Mouse (Mus musculus): ENCODE measurements around the gene Pcp4l1. TPM values are rescaled to one million over a fixed set of nuclear protein-coding genes. Genes with fewer than 3 reads are reported as not detected.

Pcp4l1 gene
- polyA plus RNA-seq, 1 experiment from 2014 or later, result 2.6 TPM

DNA sequence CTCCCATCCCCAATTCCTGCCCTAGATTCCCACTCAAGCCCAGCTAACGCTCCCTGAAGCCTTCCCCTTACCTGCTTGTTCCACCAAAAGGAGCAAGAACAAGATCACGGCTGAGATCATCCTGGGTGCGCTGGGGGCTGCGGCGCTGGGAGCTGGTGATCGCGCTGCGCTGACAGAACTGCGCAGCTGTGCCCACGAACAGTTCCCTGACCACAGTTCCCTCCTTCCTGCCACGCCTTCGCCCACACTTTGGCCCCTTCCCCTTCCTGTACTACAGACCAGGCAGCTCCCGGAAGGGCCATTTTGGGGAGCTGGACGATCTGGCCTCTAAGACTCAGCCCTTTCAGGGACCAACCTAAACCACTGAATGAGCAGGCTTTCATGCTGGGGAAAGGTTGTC lies 38.1 kb upstream of the Pcp4l1 start, which contains the start of gene Fcer1g:
Gene Fcer1g (minus strand): TSS at position 240 of the 400 bp plus-strand sequence.
- Histone ChIP-seq H3K4me3 (ENCODE audit: low read length) (no peak within 1 kb of the TSS), H3K9me3 (ENCODE audit: control insufficient read depth, low read length) (no peaks in the 10 kb centered on the region), H3K27me3 (ENCODE audit: control insufficient read depth, insufficient read depth, low read length) (no peaks in the 10 kb centered on the region), H3K4me2 (replicated peaks; ENCODE audit: low read depth, low read length) (no peak within 1 kb of the TSS), H3K4me1 (ENCODE audit: control insufficient read depth, insufficient read depth, low read length) (0 out of 2 replicates have a peak, but pooled peaks cover 5% of the 10 kb centered on the region), H3K9ac (ENCODE audit: low read depth, low read length) (no peak within 1 kb of the TSS), H3K36me3 (ENCODE audit: control insufficient read depth, insufficient read depth, low read length) (peaks cover 61% of the 10 kb centered on the region), H3K27ac (ENCODE audit: low read depth, low read length) (no peak within 1 kb of the TSS)
- WGBS, result 88% methylated on average over 14 of the region's 14 CpGs
- no peak for ATAC-seq (ENCODE audit: low FRiP score, low TSS enrichment)

GRCm38 (mm10) chr1:171232800-171233730 lies 37.0 kb upstream of the Pcp4l1 start:
- Histone ChIP-seq H3K27me3 (ENCODE audit: control insufficient read depth, insufficient read depth, low read length) (no peaks in the 10 kb centered on the region), H3K27ac (ENCODE audit: low read depth, low read length) (no peak overlapping the region), H3K9me3 (ENCODE audit: control insufficient read depth, low read length) (no peaks in the 10 kb centered on the region), H3K4me1 (ENCODE audit: control insufficient read depth, insufficient read depth, low read length) (0 out of 2 replicates have a peak, but pooled peaks cover 5% of the 10 kb centered on the region), H3K9ac (ENCODE audit: low read depth, low read length) (no peak overlapping the region), H3K4me3 (ENCODE audit: low read length) (no peak overlapping the region), H3K4me2 (replicated peaks; ENCODE audit: low read depth, low read length) (no peak overlapping the region), H3K36me3 (ENCODE audit: control insufficient read depth, insufficient read depth, low read length) (peaks cover 50% of the 10 kb centered on the region)
- 88% methylated on average over 12 of the region's 12 CpGs for WGBS
- ATAC-seq (ENCODE audit: low FRiP score, low TSS enrichment), result no peak

- no peak overlapping the region for H3K27ac ChIP-seq (ENCODE audit: low read depth, low read length)
- no peak overlapping the region for H3K4me3 ChIP-seq (ENCODE audit: low read length)
- 0 out of 2 replicates have a peak, but pooled peaks cover 5% of the 10 kb centered on the region for H3K4me1 ChIP-seq (ENCODE audit: control insufficient read depth, insufficient read depth, low read length)
- no peak overlapping the region for H3K4me2 ChIP-seq (replicated peaks; ENCODE audit: low read depth, low read length)
- H3K27me3 ChIP-seq (ENCODE audit: control insufficient read depth, insufficient read depth, low read length), result no peaks in the 10 kb centered on the region
- H3K36me3 ChIP-seq (ENCODE audit: control insufficient read depth, insufficient read depth, low read length), result peaks cover 43% of the 10 kb centered on the region
- no peak for ATAC-seq (ENCODE audit: low FRiP score, low TSS enrichment)
- H3K9ac ChIP-seq (ENCODE audit: low read depth, low read length), result no peak overlapping the region
- WGBS, result 87% methylated on average over 5 of the region's 5 CpGs
- H3K9me3 ChIP-seq (ENCODE audit: control insufficient read depth, low read length), result no peaks in the 10 kb centered on the region
Observed at GRCm38 (mm10) chr1:171232348-171232747, 36.3 kb upstream of the Pcp4l1 start.

GRCm38 (mm10) chr1:171231844-171232243 lies 35.8 kb upstream of the Pcp4l1 start:
- Histone ChIP-seq H3K9me3 (ENCODE audit: control insufficient read depth, low read length) (no peaks in the 10 kb centered on the region), H3K4me2 (replicated peaks; ENCODE audit: low read depth, low read length) (no peak overlapping the region), H3K4me3 (ENCODE audit: low read length) (no peak overlapping the region), H3K27ac (ENCODE audit: low read depth, low read length) (no peak overlapping the region), H3K27me3 (ENCODE audit: control insufficient read depth, insufficient read depth, low read length) (no peaks in the 10 kb centered on the region), H3K36me3 (ENCODE audit: control insufficient read depth, insufficient read depth, low read length) (peaks cover 38% of the 10 kb centered on the region), H3K9ac (ENCODE audit: low read depth, low read length) (no peak overlapping the region), H3K4me1 (ENCODE audit: control insufficient read depth, insufficient read depth, low read length) (0 out of 2 replicates have a peak, but pooled peaks cover 5% of the 10 kb centered on the region)
- ATAC-seq (ENCODE audit: low FRiP score, low TSS enrichment), result no peak
- 78% methylated on average over 4 of the region's 4 CpGs for WGBS

- Histone ChIP-seq H3K27ac (ENCODE audit: low read depth, low read length) (no peak overlapping the region), H3K9ac (ENCODE audit: low read depth, low read length) (no peak overlapping the region), H3K27me3 (ENCODE audit: control insufficient read depth, insufficient read depth, low read length) (no peaks in the 10 kb centered on the region), H3K4me3 (ENCODE audit: low read length) (no peak overlapping the region), H3K4me1 (ENCODE audit: control insufficient read depth, insufficient read depth, low read length) (0 out of 2 replicates have a peak, but pooled peaks cover 5% of the 10 kb centered on the region), H3K36me3 (ENCODE audit: control insufficient read depth, insufficient read depth, low read length) (peaks cover 22% of the 10 kb centered on the region), H3K9me3 (ENCODE audit: control insufficient read depth, low read length) (no peaks in the 10 kb centered on the region), H3K4me2 (replicated peaks; ENCODE audit: low read depth, low read length) (no peak overlapping the region)
- 70% methylated on average over 3 of the region's 3 CpGs for WGBS
- no peak; the same call in 1 of the 2 replicates for ATAC-seq (ENCODE audit: low FRiP score, low TSS enrichment)
Observed at GRCm38 (mm10) chr1:171230215-171230614, 34.1 kb upstream of the Pcp4l1 start.

DNA sequence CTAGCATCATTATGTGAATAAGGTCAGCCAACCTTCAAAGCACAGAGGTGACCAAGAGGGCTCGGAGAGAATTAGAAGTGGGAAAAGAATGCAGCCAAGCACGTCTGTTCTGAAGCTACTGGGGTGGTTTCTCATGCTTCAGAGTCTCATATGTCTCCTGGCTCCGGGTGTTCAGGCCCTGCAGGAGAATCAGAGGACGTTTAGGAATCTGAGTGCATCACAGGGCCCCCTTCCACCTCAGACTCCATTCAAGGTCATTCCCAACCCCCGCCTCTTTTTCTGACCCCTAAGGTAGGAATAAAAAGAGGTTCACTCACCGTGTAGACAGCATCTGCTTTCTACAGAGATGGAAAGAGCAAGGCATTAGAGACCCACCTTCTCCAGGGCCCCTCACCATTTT lies 33.7 kb upstream of the Pcp4l1 start:
- H3K36me3 ChIP-seq (ENCODE audit: control insufficient read depth, insufficient read depth, low read length), result peaks cover 17% of the 10 kb centered on the region
- ATAC-seq (ENCODE audit: low FRiP score, low TSS enrichment), result no peak; the same call in 1 of the 2 replicates
- no peak overlapping the region for H3K27ac ChIP-seq (ENCODE audit: low read depth, low read length)
- H3K9me3 ChIP-seq (ENCODE audit: control insufficient read depth, low read length), result no peaks in the 10 kb centered on the region
- H3K9ac ChIP-seq (ENCODE audit: low read depth, low read length), result no peak overlapping the region
- no peak overlapping the region for H3K4me2 ChIP-seq (replicated peaks; ENCODE audit: low read depth, low read length)
- no peak overlapping the region for H3K4me3 ChIP-seq (ENCODE audit: low read length)
- 51% methylated on average over 6 of the region's 6 CpGs for WGBS
- H3K27me3 ChIP-seq (ENCODE audit: control insufficient read depth, insufficient read depth, low read length), result no peaks in the 10 kb centered on the region
- H3K4me1 ChIP-seq (ENCODE audit: control insufficient read depth, insufficient read depth, low read length), result 0 out of 2 replicates have a peak, but pooled peaks cover 5% of the 10 kb centered on the region

GRCm38 (mm10) chr1:171227879-171228278 lies 31.8 kb upstream of the Pcp4l1 start:
- H3K36me3 ChIP-seq (ENCODE audit: control insufficient read depth, insufficient read depth, low read length), result no peaks in the 10 kb centered on the region
- no peak for ATAC-seq (ENCODE audit: low FRiP score, low TSS enrichment)
- H3K27ac ChIP-seq (ENCODE audit: low read depth, low read length), result no peak overlapping the region
- H3K4me2 ChIP-seq (replicated peaks; ENCODE audit: low read depth, low read length), result no peak overlapping the region
- no peaks in the 10 kb centered on the region for H3K9me3 ChIP-seq (ENCODE audit: control insufficient read depth, low read length)
- H3K4me3 ChIP-seq (ENCODE audit: low read length), result no peak overlapping the region
- H3K4me1 ChIP-seq (ENCODE audit: control insufficient read depth, insufficient read depth, low read length), result 0 out of 2 replicates have a peak, but pooled peaks cover 5% of the 10 kb centered on the region
- no peak overlapping the region for H3K9ac ChIP-seq (ENCODE audit: low read depth, low read length)
- WGBS, result 88% methylated on average over 1 of the region's 1 CpGs
- no peaks in the 10 kb centered on the region for H3K27me3 ChIP-seq (ENCODE audit: control insufficient read depth, insufficient read depth, low read length)

GRCm38 (mm10) chr1:171226780-171227179 lies 30.7 kb upstream of the Pcp4l1 start:
- ATAC-seq (ENCODE audit: low FRiP score, low TSS enrichment), result no peak
- no peaks in the 10 kb centered on the region for H3K27me3 ChIP-seq (ENCODE audit: control insufficient read depth, insufficient read depth, low read length)
- no peak overlapping the region for H3K9ac ChIP-seq (ENCODE audit: low read depth, low read length)
- no peak overlapping the region for H3K4me2 ChIP-seq (replicated peaks; ENCODE audit: low read depth, low read length)
- no peaks in the 10 kb centered on the region for H3K36me3 ChIP-seq (ENCODE audit: control insufficient read depth, insufficient read depth, low read length)
- H3K9me3 ChIP-seq (ENCODE audit: control insufficient read depth, low read length), result no peaks in the 10 kb centered on the region
- H3K27ac ChIP-seq (ENCODE audit: low read depth, low read length), result no peak overlapping the region
- WGBS, result 75% methylated on average over 4 of the region's 4 CpGs
- H3K4me3 ChIP-seq (ENCODE audit: low read length), result no peak overlapping the region
- 0 out of 2 replicates have a peak, but pooled peaks cover 5% of the 10 kb centered on the region for H3K4me1 ChIP-seq (ENCODE audit: control insufficient read depth, insufficient read depth, low read length)

DNA sequence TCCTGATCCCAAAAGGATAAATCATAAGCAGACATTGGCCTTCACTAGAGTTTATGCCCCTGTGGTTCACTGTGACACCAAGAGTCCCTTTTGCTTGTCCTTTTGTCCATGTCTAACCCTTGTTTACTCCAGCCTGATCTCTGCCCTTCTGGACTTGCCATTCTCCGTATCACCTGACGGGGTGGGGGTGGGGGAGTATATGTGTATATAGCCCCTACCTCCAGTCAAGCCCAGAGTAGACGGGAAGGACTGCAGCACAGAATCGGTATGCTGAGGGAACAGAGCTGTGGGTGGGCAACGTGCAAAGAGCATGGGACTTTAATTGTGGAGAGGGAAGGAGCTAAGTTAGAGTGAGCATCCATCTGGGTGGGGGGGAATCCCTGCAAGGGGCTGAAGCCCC lies 28.8 kb upstream of the Pcp4l1 start, which contains the start of gene Apoa2:
Gene Apoa2 (plus strand): TSS at position 198 of the 400 bp plus-strand sequence.
- Histone ChIP-seq H3K4me2 (replicated peaks; ENCODE audit: low read depth, low read length) (no peak within 1 kb of the TSS), H3K27me3 (ENCODE audit: control insufficient read depth, insufficient read depth, low read length) (no peaks in the 10 kb centered on the region), H3K9me3 (ENCODE audit: control insufficient read depth, low read length) (no peaks in the 10 kb centered on the region), H3K4me3 (ENCODE audit: low read length) (no peak within 1 kb of the TSS), H3K9ac (ENCODE audit: low read depth, low read length) (no peak within 1 kb of the TSS), H3K36me3 (ENCODE audit: control insufficient read depth, insufficient read depth, low read length) (peaks cover 5% of the 10 kb centered on the region; the same call in 1 of the 2 replicates), H3K27ac (ENCODE audit: low read depth, low read length) (no peak within 1 kb of the TSS), H3K4me1 (ENCODE audit: control insufficient read depth, insufficient read depth, low read length) (0 out of 2 replicates have a peak, but pooled peaks cover 9% of the 10 kb centered on the region)
- 68% methylated on average over 5 of the region's 5 CpGs for WGBS
- ATAC-seq (ENCODE audit: low FRiP score, low TSS enrichment), result no peak
